Mouse (Mus musculus) small intestine, adult 2 months (tissue): Measurements from ENCODE around the gene Clmp.

ENCODE experiments used
- CTCF ChIP-seq: fragments of 200-500 bp; IDR thresholded peaks from 2 replicates; pipeline ENCODE4 v1.5.1; 2012; ENCODE audit warnings: low read depth, mild to moderate bottlenecking, control low read depth, inconsistent platforms, low read length, moderate library complexity, mixed read lengths; ENCODE audit not compliant: insufficient replicate concordance, insufficient read length; ENCODE audit errors: extremely low read depth
- POLR2A ChIP-seq: fragments of 200-500 bp; IDR thresholded peaks from 2 replicates; pipeline ENCODE4 v1.6.1; 2012; ENCODE audit warnings: low read depth, mild to moderate bottlenecking, control low read depth, inconsistent platforms, low read length, moderate library complexity

DNA sequence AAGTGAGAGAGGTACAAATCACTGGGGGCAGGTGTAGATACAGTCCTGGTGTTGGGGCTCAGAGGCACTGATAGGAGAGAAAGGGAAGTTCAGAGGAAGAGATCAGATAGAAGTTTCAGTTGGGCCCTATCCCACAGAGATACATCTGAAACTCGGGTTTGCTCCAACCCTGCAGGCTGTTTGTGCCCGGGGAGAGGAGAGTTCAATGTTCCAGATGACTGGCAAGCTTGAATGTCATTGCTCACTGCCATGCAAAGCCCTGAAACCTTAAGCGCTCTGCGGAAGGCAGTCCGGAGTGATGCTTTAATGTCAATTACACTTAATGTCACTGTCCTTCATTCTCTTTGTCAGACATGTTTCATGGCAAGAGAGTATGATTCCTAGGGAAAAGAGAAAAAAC is 39.2 kb downstream of the Clmp start:
- TF ChIP-seq CTCF (no peak), POLR2A (no peak)
